Mouse (Mus musculus) embryonic facial prominence, embryonic 14.5 days (tissue): Measurements from ENCODE around the gene Id1. TPM values are rescaled to one million over a fixed set of nuclear protein-coding genes. Genes with fewer than 3 reads are reported as not detected.
A peak's percentile ranks its signal among the peaks of the same experiment; 100 is the strongest.

Source experiments
- ATAC-seq: fragments of 200-750 bp; cut with Nextera tagmentation; 2 replicates; pipeline ENCODE4 v1.8.0; 2017; ENCODE audit warnings: low read depth, moderate number of reproducible peaks, moderate TSS enrichment
- DNase-seq: peaks from one replicate; pipeline ENCODE4 v3.0.0-alpha.2; 2015; ENCODE audit warnings: low spot score
- H3K27ac ChIP-seq: fragments of 300-500 bp; sonication (generic); replicated peaks from 2 replicates; pipeline ENCODE4 v1.5.1; 2014; ENCODE audit warnings: low read depth, mild to moderate bottlenecking, low read length, moderate library complexity
- H3K27me3 ChIP-seq: fragments of 300-500 bp; sonication (generic); replicated peaks from 2 replicates; pipeline ENCODE4 v1.6.1; 2014; ENCODE audit warnings: low read length; ENCODE audit not compliant: control insufficient read depth, insufficient read depth
- H3K36me3 ChIP-seq: fragments of 300-500 bp; sonication (generic); 2 replicates; pipeline ENCODE4 v1.6.1; 2014; ENCODE audit warnings: low read length, mixed read lengths; ENCODE audit not compliant: control insufficient read depth, insufficient read depth
- H3K4me1 ChIP-seq: fragments of 300-500 bp; sonication (generic); 2 replicates; pipeline ENCODE4 v1.6.1; 2014; ENCODE audit warnings: antibody characterized with exemption, low read length; ENCODE audit not compliant: control insufficient read depth, insufficient read depth
- H3K4me2 ChIP-seq: fragments of 300-500 bp; sonication (generic); 2 replicates; pipeline ENCODE4 v1.6.1; 2014; ENCODE audit warnings: low read depth, mild to moderate bottlenecking, low read length, moderate library complexity, mixed read lengths
- H3K4me3 ChIP-seq: fragments of 300-500 bp; sonication (generic); 2 replicates; pipeline ENCODE4 v1.5.1; 2014; ENCODE audit warnings: low read depth, mild to moderate bottlenecking, low read length
- H3K9ac ChIP-seq: fragments of 300-500 bp; sonication (generic); 2 replicates; pipeline ENCODE4 v1.6.1; 2014; ENCODE audit warnings: low read depth, mild to moderate bottlenecking, low read length, moderate library complexity, mixed read lengths
- H3K9me3 ChIP-seq: fragments of 300-500 bp; sonication (generic); 2 replicates; pipeline ENCODE4 v1.6.1; 2016; ENCODE audit warnings: low read length; ENCODE audit not compliant: control insufficient read depth
- WGBS: fragments of 180-500 bp; shearing (Covaris S2); extraction: QIAGEN DNeasy Blood & Tissue Kit; methylation state at CpG from one replicate; pipeline ENCODE4 v1.1.7; 2014; 5-methylcytosine and 5-hydroxymethylcytosine counted together
- polyA plus RNA-seq: library from polyadenylated mRNA; unstranded; fragments of >200 nt; fragmentation: Nextera tagmentation; extraction: Ambion mirVana; gene quantifications from 2 replicates; pipeline ENCODE4 v1.2.1, GENCODE M21; 2014

Gene Id1
- polyA plus RNA-seq, 1 experiment from 2014 or later: 128 TPM

- DNase-seq (peak; percentile 40), ATAC-seq (peak; percentile 7; the same call in 1 of the 2 replicates)
- H3K4me2 ChIP-seq: peak overlapping the region; percentile 41; the same call in 1 of the 2 replicates
- H3K9ac ChIP-seq: peak overlapping the region; percentile 25; the same call in 1 of the 2 replicates
- no peaks in the 10 kb centered on the region for H3K9me3 ChIP-seq
- H3K36me3 ChIP-seq: no peaks in the 10 kb centered on the region
- H3K27me3 ChIP-seq: no peaks in the 10 kb centered on the region
- 0 out of 2 replicates have a peak, but pooled peaks cover 4% of the 10 kb centered on the region for H3K4me1 ChIP-seq
- H3K27ac ChIP-seq: no peak overlapping the region
- 14% methylated on average over 14 of the region's 14 CpGs for WGBS
- no peak overlapping the region for H3K4me3 ChIP-seq
Observed at GRCm38 (mm10) chr2:152764172-152765044, 28.4 kb downstream of the Id1 start.

- Histone ChIP-seq H3K9ac (no peak overlapping the region; the same call in 1 of the 2 replicates), H3K9me3 (no peaks in the 10 kb centered on the region), H3K4me3 (no peak overlapping the region), H3K36me3 (no peaks in the 10 kb centered on the region), H3K4me1 (0 out of 2 replicates have a peak, but pooled peaks cover 4% of the 10 kb centered on the region), H3K27ac (no peak overlapping the region), H3K27me3 (no peaks in the 10 kb centered on the region), H3K4me2 (peak overlapping the region; percentile 41; the same call in 1 of the 2 replicates)
- no peak for DNase-seq
- WGBS: 40% methylated on average over 7 of the region's 7 CpGs
- no peak for ATAC-seq
Observed at GRCm38 (mm10) chr2:152765045-152765674, 29.1 kb downstream of the Id1 start.

GRCm38 (mm10) chr2:152766387-152767123, 30.5 kb downstream of the Id1 start:
- WGBS: 18% methylated on average over 20 of the region's 25 CpGs
- Histone ChIP-seq H3K4me3 (no peak overlapping the region), H3K36me3 (no peaks in the 10 kb centered on the region), H3K27me3 (no peaks in the 10 kb centered on the region), H3K9ac (no peak overlapping the region), H3K4me2 (peak overlapping the region; percentile 39; the same call in 1 of the 2 replicates), H3K9me3 (no peaks in the 10 kb centered on the region), H3K27ac (peak overlapping the region; percentile 23; the same call in 1 of the 2 replicates), H3K4me1 (0 out of 2 replicates have a peak, but pooled peaks cover 4% of the 10 kb centered on the region)
- ATAC-seq: peak; percentile 74
- DNase-seq: peak; percentile 86

DNA sequence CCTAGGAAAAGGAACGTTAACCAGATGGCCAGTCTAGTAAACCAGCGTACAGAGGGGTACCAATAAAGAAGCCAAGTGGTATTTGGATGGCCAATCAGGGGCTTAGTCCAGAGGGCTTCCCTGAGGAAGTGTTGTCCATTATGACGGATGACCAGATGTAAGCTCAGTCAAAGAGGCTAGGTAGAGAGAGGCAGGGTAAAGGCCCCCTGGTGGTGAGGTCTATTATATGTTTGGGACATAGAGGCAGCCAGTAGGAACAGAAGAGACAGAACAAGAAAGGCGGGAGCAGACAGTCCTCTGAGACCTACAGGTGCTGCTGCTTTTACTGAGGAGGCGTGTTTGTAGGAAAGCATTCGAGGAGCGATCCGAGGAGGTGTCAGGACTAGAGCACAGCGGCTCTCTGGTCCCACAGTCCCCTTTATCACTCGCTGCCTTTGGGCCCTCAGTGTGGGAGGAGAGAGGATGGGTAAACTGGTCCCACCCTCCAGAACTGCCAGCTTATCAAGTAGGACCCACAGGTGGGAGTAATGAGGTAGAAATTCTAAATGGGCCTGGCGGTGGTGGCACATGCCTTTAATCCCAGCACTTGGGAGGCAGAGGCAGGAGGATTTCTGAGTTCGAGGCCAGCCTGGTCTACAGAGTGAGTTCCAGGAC, 31.7 kb downstream of the Id1 start:
- H3K36me3 ChIP-seq: no peaks in the 10 kb centered on the region
- DNase-seq: peak; percentile 44
- 0 out of 2 replicates have a peak, but pooled peaks cover 4% of the 10 kb centered on the region for H3K4me1 ChIP-seq
- H3K4me2 ChIP-seq: no peak overlapping the region
- ATAC-seq: peak; percentile 9; the same call in 1 of the 2 replicates
- no peak overlapping the region for H3K27ac ChIP-seq
- H3K9me3 ChIP-seq: no peaks in the 10 kb centered on the region
- H3K4me3 ChIP-seq: no peak overlapping the region
- no peaks in the 10 kb centered on the region for H3K27me3 ChIP-seq
- 55% methylated on average over 12 of the region's 12 CpGs for WGBS
- H3K9ac ChIP-seq: no peak overlapping the region

DNA sequence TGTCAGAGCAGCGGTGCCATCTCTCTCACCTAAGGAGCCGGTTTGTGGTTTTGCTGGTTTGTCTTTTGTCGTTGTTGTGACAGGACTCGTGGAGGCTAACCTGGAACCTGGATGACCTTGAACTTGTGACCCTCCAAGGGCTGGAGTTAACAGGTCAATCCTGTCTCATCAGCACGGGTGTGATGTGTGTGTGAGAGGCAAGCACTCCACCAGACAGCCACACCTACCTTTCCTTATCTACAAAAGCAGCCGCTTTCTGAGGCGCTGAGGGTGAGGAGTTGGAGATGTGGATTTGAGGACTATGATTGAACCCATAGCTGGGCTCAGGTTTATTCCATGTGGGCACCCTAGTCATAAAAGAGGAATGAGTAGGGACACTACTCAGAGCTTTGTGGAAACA, 33.6 kb downstream of the Id1 start:
- Histone ChIP-seq H3K9ac (no peak overlapping the region), H3K27ac (no peak overlapping the region), H3K36me3 (no peaks in the 10 kb centered on the region), H3K9me3 (no peaks in the 10 kb centered on the region), H3K27me3 (no peaks in the 10 kb centered on the region), H3K4me2 (no peak overlapping the region), H3K4me1 (0 out of 2 replicates have a peak, but pooled peaks cover 2% of the 10 kb centered on the region), H3K4me3 (no peak overlapping the region)
- no peak for DNase-seq
- 84% methylated on average over 7 of the region's 7 CpGs for WGBS
- ATAC-seq: no peak

GRCm38 (mm10) chr2:152771571-152771970, 35.5 kb downstream of the Id1 start:
- H3K27me3 ChIP-seq: no peaks in the 10 kb centered on the region
- H3K4me3 ChIP-seq: no peak overlapping the region
- H3K36me3 ChIP-seq: no peaks in the 10 kb centered on the region
- DNase-seq (no peak), ATAC-seq (no peak)
- H3K27ac ChIP-seq: no peak overlapping the region
- 91% methylated on average over 9 of the region's 9 CpGs for WGBS
- H3K4me1 ChIP-seq: no peaks in the 10 kb centered on the region
- no peaks in the 10 kb centered on the region for H3K9me3 ChIP-seq
- no peak overlapping the region for H3K4me2 ChIP-seq
- no peak overlapping the region for H3K9ac ChIP-seq

DNA sequence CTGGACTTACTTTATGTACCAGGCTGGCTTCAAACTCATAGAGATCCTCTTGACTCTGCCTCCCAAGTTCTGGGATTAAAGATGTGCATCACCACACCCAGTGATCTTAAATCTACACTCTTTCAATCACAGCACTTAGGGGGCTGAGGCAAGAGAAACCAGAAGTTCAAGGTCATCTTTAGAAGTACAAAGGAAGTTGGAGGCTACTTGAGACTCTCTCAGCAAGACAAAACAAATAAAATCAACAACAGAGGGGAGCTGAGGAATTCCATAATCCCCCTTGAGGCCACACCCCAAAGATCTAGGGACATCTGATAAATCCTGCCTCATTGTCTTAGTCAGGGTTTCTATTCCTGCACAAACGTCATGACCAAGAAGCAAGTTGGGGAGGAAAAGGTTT, 36.2 kb downstream of the Id1 start:
- ATAC-seq (no peak), DNase-seq (no peak)
- H3K4me3 ChIP-seq: no peak overlapping the region
- WGBS: 21% methylated on average over 1 of the region's 1 CpGs
- no peaks in the 10 kb centered on the region for H3K4me1 ChIP-seq
- H3K27ac ChIP-seq: no peak overlapping the region
- H3K4me2 ChIP-seq: no peak overlapping the region
- H3K9ac ChIP-seq: no peak overlapping the region
- no peaks in the 10 kb centered on the region for H3K36me3 ChIP-seq
- H3K27me3 ChIP-seq: no peaks in the 10 kb centered on the region
- H3K9me3 ChIP-seq: no peaks in the 10 kb centered on the region

DNA sequence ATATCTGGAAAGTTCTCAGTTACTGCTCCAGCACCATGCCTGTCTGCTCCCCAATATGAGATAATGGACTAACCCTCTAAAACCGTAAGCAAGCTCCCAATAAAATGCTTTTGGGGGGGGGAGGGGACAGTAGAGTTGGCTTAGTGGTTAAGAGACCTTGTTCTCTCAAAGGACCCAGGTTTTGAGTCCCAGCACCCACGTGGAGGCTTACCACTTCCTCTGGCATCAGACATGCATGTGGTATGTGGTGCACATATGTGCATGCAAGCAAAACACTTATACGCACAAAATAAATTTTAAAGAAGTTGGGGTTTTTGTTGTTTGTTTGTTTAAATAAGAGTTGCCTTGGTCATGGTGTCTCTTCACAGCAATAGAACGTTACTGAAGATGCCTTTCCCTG, 39.3 kb downstream of the Id1 start:
- H3K9me3 ChIP-seq: no peaks in the 10 kb centered on the region
- H3K36me3 ChIP-seq: peaks cover 20% of the 10 kb centered on the region; the same call in 1 of the 2 replicates
- no peak overlapping the region for H3K9ac ChIP-seq
- no peaks in the 10 kb centered on the region for H3K4me1 ChIP-seq
- no peak overlapping the region for H3K4me2 ChIP-seq
- no peak overlapping the region for H3K27ac ChIP-seq
- DNase-seq: no peak
- no peak overlapping the region for H3K4me3 ChIP-seq
- no peaks in the 10 kb centered on the region for H3K27me3 ChIP-seq
- ATAC-seq: no peak
- 82% methylated on average over 4 of the region's 4 CpGs for WGBS
